Mouse (Mus musculus): ENCODE measurements around the gene Mthfd1l. TPM values are rescaled to one million over a fixed set of nuclear protein-coding genes. Genes with fewer than 3 reads are reported as not detected.

Mthfd1l gene
- polyA plus RNA-seq, 1 experiment from 2014 or later: 18.4 TPM

DNA sequence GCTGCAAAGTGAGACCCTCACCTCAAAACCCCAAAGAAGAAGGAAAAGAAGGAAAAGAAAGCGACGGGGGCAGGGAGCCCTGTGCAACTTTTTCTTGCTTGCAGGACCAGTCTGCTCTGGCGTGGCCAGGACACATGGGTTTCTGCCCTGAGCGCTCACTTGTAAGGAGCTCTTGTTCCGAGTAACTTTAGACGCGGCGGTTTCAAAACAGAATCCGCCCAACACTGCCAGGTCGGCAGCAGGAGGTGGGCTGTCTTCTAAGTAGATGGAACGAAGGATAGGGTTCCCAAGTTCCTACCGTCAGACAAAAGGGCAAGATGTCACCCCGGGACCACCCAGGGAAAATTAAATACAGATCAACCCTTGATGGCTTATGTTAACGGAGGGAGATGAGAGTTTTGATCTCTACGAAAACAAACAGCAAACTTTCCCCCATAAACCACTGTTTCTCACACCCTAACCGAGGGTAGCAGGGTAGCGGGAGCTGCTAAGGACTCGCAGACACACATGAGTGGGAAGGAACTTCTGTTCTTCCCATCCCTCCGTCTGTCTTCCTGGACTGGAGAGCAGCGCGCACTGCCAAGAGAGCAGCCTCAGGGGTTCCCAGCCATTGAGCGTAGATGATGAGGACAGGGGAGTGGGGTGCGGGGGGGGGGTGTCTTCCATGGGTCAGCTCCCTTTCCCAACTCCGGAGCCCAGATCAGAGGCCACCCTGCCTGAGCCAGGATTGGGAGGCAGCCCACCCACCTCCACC, 237.6 kb downstream of the Mthfd1l start:
- H3K9ac ChIP-seq: 0 out of 2 replicates have a peak overlapping the region, but pooled peaks have one; percentile 29
- ATAC-seq (replicated peaks; ENCODE audit: low FRiP score): peak; percentile 72
- WGBS: 13% methylated on average over 24 of the region's 24 CpGs

DNA sequence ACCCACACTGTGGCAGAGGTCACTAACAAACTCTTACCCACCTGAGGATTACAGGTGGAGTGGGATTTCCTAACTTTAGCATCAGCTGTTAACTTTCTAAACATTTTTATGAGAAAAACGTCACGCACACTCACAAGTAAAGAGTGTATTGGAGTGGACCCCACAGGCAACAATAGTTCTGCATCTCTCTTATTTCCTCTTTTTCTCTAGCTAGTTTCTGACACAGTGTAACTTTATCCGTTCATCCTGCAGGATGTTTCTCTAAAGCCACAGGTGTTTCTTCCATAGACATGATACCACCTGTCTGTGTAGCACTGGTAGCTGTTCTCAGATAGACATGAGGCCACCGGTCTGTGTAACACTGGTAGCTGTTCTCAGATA, 238.1 kb downstream of the Mthfd1l start:
- Histone ChIP-seq H3K27me3 (no peaks in the 10 kb centered on the region), H3K4me1 (peaks cover 10% of the 10 kb centered on the region), H3K9me3 (replicated peaks) (no peaks in the 10 kb centered on the region), H3K9ac (no peak overlapping the region), H3K27ac (no peak overlapping the region), H3K4me3 (replicated peaks) (no peak overlapping the region), H3K36me3 (no peaks in the 10 kb centered on the region), H3K4me2 (peak overlapping the region; percentile 59)
- ATAC-seq (replicated peaks; ENCODE audit: low FRiP score): no peak
- WGBS: 64% methylated on average over 4 of the region's 4 CpGs

More for the DNA sequence above, 237.6 kb downstream of the Mthfd1l start:
- no peak overlapping the region for H3K27ac ChIP-seq
- no peaks in the 10 kb centered on the region for H3K9me3 ChIP-seq (replicated peaks)
- peaks cover 10% of the 10 kb centered on the region for H3K4me1 ChIP-seq
- H3K36me3 ChIP-seq: no peaks in the 10 kb centered on the region
- H3K4me3 ChIP-seq (replicated peaks): peak overlapping the region; percentile 29
- H3K27me3 ChIP-seq: no peaks in the 10 kb centered on the region
- peak overlapping the region; percentile 59 for H3K4me2 ChIP-seq

Other genes with a start within 250 kb of the Mthfd1l start
- 13.5 and 16.6 TPM in 2 replicates for gene Plekhg1, start 232.8 kb upstream of the Mthfd1l start, polyA plus RNA-seq (2015; fragmentation: Nextera tagmentation; extraction: Ambion mirVana)

All from kidney, embryonic 15.5 days (tissue).